Mouse (Mus musculus) midbrain, postnatal 0 days (tissue): Measurements from ENCODE around the gene Tmem132c. TPM values are rescaled to one million over a fixed set of nuclear protein-coding genes. Genes with fewer than 3 reads are reported as not detected.

ENCODE experiments used
- ATAC-seq: fragments of 200-750 bp; cut with Nextera tagmentation; 2 replicates; pipeline ENCODE4 v1.8.0; 2017; ENCODE audit warnings: moderate number of reproducible peaks, mild to moderate bottlenecking, moderate TSS enrichment, moderate library complexity; ENCODE audit not compliant: low FRiP score
- DNase-seq: peaks from one replicate; pipeline ENCODE4 v3.0.0-alpha.2; 2015; ENCODE audit warnings: low spot score
- H3K27ac ChIP-seq: fragments of 300-500 bp; sonication (generic); 2 replicates; pipeline ENCODE4 v1.5.1; 2014; ENCODE audit warnings: low read depth, mild to moderate bottlenecking, low read length, mixed read lengths
- H3K27me3 ChIP-seq: fragments of 300-500 bp; sonication (generic); 2 replicates; pipeline ENCODE4 v1.6.1; 2014; ENCODE audit warnings: low read length, control low read depth, mixed read lengths; ENCODE audit not compliant: insufficient read depth
- H3K36me3 ChIP-seq: fragments of 300-500 bp; sonication (generic); 2 replicates; pipeline ENCODE4 v1.6.1; 2014; ENCODE audit warnings: low read length, control low read depth, mixed read lengths; ENCODE audit not compliant: insufficient read depth
- H3K4me1 ChIP-seq: fragments of 300-500 bp; sonication (generic); 2 replicates; pipeline ENCODE4 v1.6.1; 2014; ENCODE audit warnings: mild to moderate bottlenecking, control low read depth, antibody characterized with exemption, low read length, mixed read lengths; ENCODE audit not compliant: insufficient read depth
- H3K4me2 ChIP-seq: fragments of 300-500 bp; sonication (generic); 2 replicates; pipeline ENCODE4 v1.6.1; 2014; ENCODE audit warnings: low read depth, mild to moderate bottlenecking, low read length, mixed read lengths; ENCODE audit not compliant: poor library complexity, severe bottlenecking
- H3K4me3 ChIP-seq: fragments of 300-500 bp; sonication (generic); 2 replicates; pipeline ENCODE4 v1.5.1; 2014; ENCODE audit warnings: low read depth, mild to moderate bottlenecking, low read length, moderate library complexity
- H3K9ac ChIP-seq: fragments of 300-500 bp; sonication (generic); replicated peaks from 2 replicates; pipeline ENCODE4 v1.6.1; 2014; ENCODE audit warnings: mild to moderate bottlenecking, low read length, moderate library complexity, mixed read lengths; ENCODE audit not compliant: poor library complexity, severe bottlenecking
- H3K9me3 ChIP-seq: fragments of 300-500 bp; sonication (generic); 2 replicates; pipeline ENCODE4 v1.6.1; 2016; ENCODE audit warnings: low read length, control low read depth
- CTCF ChIP-seq: IDR thresholded peaks from 2 replicates; pipeline ENCODE4 v1.5.1; 2016; ENCODE audit warnings: antibody characterized with exemption, mild to moderate bottlenecking
- WGBS: fragments of 180-500 bp; shearing (Covaris S2); extraction: QIAGEN DNeasy Blood & Tissue Kit; methylation state at CpG from one replicate; pipeline ENCODE4 v1.1.7; 2014; 5-methylcytosine and 5-hydroxymethylcytosine counted together
- polyA plus RNA-seq: library from polyadenylated mRNA; unstranded; fragments of >200 nt; fragmentation: Nextera tagmentation; extraction: Ambion mirVana; gene quantifications from 2 replicates; pipeline ENCODE4 v1.2.1, GENCODE M21; 2015
- total RNA-seq: library from RNA; depleted of rRNA; stranded (reverse); fragments of >200 nt; gene quantifications from 2 replicates; pipeline ENCODE4 v1.2.3, GENCODE M21; 2014

Gene Tmem132c
- total and polyA plus RNA-seq, 2 experiments from 2014 or later: 10.2 to 40.0 TPM

DNA sequence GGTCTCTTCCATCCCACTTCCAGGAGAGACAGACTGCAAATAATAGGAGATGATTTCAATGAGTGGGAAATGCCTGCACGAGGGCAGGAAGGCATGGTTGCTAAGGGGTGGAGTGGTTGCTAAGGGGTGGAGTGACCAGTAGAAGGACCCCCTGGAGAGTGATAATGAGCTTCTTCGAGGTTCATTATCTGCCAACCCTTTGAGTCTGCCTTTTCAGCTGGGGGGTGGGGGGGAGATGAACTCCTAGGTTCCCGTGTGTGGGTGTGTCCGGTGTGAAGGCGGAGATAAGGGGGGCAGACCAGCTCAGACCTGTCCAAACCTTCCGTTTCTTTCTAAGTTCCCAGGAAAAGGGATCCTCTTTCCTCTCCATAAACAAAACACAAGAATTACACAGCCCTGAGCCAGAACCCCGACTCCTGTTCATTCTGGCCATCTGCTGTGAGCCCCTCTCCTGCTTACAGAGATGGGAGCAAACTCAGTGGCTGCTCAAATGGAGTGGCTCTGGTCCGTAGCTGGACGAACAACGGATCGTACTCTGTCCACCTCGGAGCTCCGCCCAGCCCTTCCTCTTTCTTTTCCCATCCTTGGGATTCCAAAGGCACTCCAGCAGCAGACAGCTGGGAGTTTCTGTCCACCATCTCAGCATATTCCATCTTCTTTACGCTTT, 13.5 kb upstream of the Tmem132c start:
- WGBS: 4% methylated on average over 14 of the region's 14 CpGs
- H3K36me3 ChIP-seq: no peaks in the 10 kb centered on the region
- no peak overlapping the region for H3K4me3 ChIP-seq
- H3K27ac ChIP-seq: no peak overlapping the region
- no peaks in the 10 kb centered on the region; the same call in 1 of the 2 replicates for H3K4me1 ChIP-seq
- ATAC-seq: no peak
- peak overlapping the region; percentile 32 for H3K4me2 ChIP-seq
- no peak for TF ChIP-seq CTCF
- peak; percentile 77 for DNase-seq
- H3K27me3 ChIP-seq: no peaks in the 10 kb centered on the region
- no peak overlapping the region for H3K9ac ChIP-seq
- H3K9me3 ChIP-seq: no peaks in the 10 kb centered on the region

GRCm38 (mm10) chr5:127234715-127235114, 6.9 kb upstream of the Tmem132c start:
- Histone ChIP-seq H3K4me1 (no peaks in the 10 kb centered on the region), H3K27ac (no peak overlapping the region), H3K9me3 (no peaks in the 10 kb centered on the region), H3K27me3 (0 out of 2 replicates have a peak, but pooled peaks cover 8% of the 10 kb centered on the region), H3K4me3 (no peak overlapping the region), H3K9ac (no peak overlapping the region), H3K4me2 (no peak overlapping the region), H3K36me3 (no peaks in the 10 kb centered on the region)
- peak; percentile 80 for TF ChIP-seq CTCF
- WGBS: 2% methylated on average over 7 of the region's 7 CpGs
- ATAC-seq (peak; percentile 27; the same call in 1 of the 2 replicates), DNase-seq (peak; percentile 89)

DNA sequence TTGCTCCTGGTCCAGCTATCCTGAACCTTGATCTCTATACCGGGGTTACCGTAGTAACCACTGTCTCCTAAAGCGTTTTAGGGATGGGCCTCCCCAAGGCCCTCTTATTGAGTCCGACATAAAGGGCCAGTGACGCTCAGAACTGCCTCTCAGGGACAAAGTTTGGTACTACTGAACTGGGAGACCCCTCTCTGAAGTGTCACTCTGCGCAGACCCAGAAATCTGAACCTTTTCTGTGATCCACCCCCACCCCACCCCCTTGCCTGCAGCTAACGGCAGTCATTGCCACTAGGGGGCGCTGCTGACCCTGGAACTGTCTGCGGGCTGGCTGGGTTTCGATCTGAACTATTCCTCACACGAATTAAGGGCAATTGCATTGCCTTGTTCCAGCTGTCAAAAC, 6.4 kb upstream of the Tmem132c start:
- H3K9me3 ChIP-seq: no peaks in the 10 kb centered on the region
- H3K4me2 ChIP-seq: no peak overlapping the region
- 3% methylated on average over 11 of the region's 11 CpGs for WGBS
- H3K4me3 ChIP-seq: no peak overlapping the region
- no peaks in the 10 kb centered on the region for H3K4me1 ChIP-seq
- ATAC-seq: peak; percentile 47; the same call in 1 of the 2 replicates
- no peak overlapping the region for H3K9ac ChIP-seq
- H3K27ac ChIP-seq: no peak overlapping the region
- H3K36me3 ChIP-seq: no peaks in the 10 kb centered on the region
- H3K27me3 ChIP-seq: peaks cover 8% of the 10 kb centered on the region; the same call in 1 of the 2 replicates
- TF ChIP-seq CTCF: peak; percentile 92
- peak; percentile 80 for DNase-seq

DNA sequence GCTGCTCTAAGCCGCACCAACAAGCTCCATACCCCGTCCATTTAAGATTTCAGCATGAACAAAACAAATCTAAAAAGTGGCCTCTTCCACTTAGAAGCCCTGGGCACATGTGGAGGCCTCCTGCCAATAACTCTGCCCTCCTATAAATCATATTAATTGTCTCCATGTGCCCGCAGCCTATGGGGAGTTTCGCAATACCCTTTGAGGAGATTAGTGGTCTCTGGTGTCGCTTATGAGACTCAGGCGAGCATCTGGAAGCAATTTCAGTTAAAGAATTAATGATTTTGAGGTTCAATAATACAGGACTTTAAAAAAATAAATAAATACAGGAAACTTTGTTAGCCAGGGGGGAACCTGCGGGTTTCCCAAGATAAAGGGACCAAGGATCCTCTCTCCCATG, 1.9 kb upstream of the Tmem132c start:
- Histone ChIP-seq H3K27me3 (peaks cover 13% of the 10 kb centered on the region; the same call in 1 of the 2 replicates), H3K9ac (no peak overlapping the region), H3K4me2 (no peak overlapping the region), H3K4me3 (no peak overlapping the region), H3K27ac (no peak overlapping the region), H3K9me3 (no peaks in the 10 kb centered on the region), H3K4me1 (peaks cover 10% of the 10 kb centered on the region; the same call in 1 of the 2 replicates), H3K36me3 (no peaks in the 10 kb centered on the region)
- ATAC-seq (no peak), DNase-seq (no peak)
- no peak for TF ChIP-seq CTCF
- WGBS: 59% methylated on average over 7 of the region's 7 CpGs

- DNase-seq: no peak
- Histone ChIP-seq H3K36me3 (no peaks in the 10 kb centered on the region), H3K4me1 (peaks cover 10% of the 10 kb centered on the region; the same call in 1 of the 2 replicates), H3K9ac (no peak overlapping the region), H3K27ac (no peak overlapping the region), H3K4me3 (no peak overlapping the region), H3K9me3 (no peaks in the 10 kb centered on the region), H3K27me3 (peaks cover 13% of the 10 kb centered on the region; the same call in 1 of the 2 replicates), H3K4me2 (peak overlapping the region; percentile 75)
- 18% methylated on average over 4 of the region's 4 CpGs for WGBS
- no peak for ATAC-seq
- TF ChIP-seq CTCF: no peak
Measured at GRCm38 (mm10) chr5:127240646-127241045, 962 bp upstream of the Tmem132c start.
